Mouse (Mus musculus) olfactory bulb, adult 2 months (tissue): Measurements from ENCODE around the gene Tmem178.

Experiments
- CTCF ChIP-seq: fragments of 200-500 bp; IDR thresholded peaks from 2 replicates; pipeline ENCODE4 v1.5.1; 2012; ENCODE audit warnings: low read depth, mild to moderate bottlenecking, low read length, moderate library complexity; ENCODE audit not compliant: insufficient read depth
- POLR2A ChIP-seq: fragments of 200-500 bp; IDR thresholded peaks from 2 replicates; pipeline ENCODE4 v1.6.1; 2012; ENCODE audit warnings: mild to moderate bottlenecking, low read depth, low read length, moderate library complexity; ENCODE audit not compliant: insufficient read depth

DNA sequence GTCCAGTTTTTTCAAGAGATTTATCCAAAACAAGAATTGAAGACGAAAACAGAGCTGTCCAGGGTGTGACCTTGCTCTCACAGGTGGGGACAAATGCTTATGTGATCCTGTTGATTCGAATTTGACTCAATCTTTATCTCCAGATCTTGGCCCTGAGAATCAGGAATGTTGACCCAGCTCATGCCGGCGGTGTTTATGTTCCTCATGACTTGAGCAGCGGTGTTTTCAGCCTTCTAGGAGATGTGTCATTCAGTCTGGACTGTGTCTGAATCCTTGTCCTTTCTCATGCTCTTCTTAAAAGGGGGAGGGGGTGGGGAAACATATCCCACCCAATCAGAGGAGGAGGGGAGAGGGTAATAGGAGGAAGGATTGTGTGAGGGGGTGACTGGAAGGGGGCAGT is 7.9 kb upstream of the Tmem178 start:
- no peak for TF ChIP-seq CTCF
- TF ChIP-seq POLR2A, result no peak
